Mouse (Mus musculus) hematopoietic multipotent progenitor cell, adult 10-12 weeks (in vitro differentiated cells): ENCODE measurements around the gene Slfn9. TPM values are rescaled to one million over a fixed set of nuclear protein-coding genes. Genes with fewer than 3 reads are reported as not detected.

Experiments
- polyA plus RNA-seq: library from polyadenylated mRNA; stranded (reverse); fragments of >175 nt; gene quantifications from 2 replicates; pipeline ENCODE4 v1.2.3, GENCODE M21; 2012; ENCODE audit warnings: low replicate concordance

Gene Slfn9
- 2.2 and 2.5 TPM in 2 replicates for polyA plus RNA-seq

GRCm38 (mm10) chr11:82991469-82992166, at the start of gene Slfn9:
TSS of gene Slfn9 (minus strand) at chr11:82991830.

GRCm38 (mm10) chr11:83020621-83021020, 29.0 kb upstream of the Slfn9 start, which contains the start of gene Slfn8:
TSS of gene Slfn8 (minus strand) at chr11:83020810.

GRCm38 (mm10) chr11:82950736-82951481, 40.7 kb downstream of the Slfn9 start, which contains the start of gene Slfn5:
TSS of gene Slfn5 (plus strand) at chr11:82951349.

Other genes with a start within 250 kb of the Slfn9 start
- gene Cct6b, start 227.5 kb downstream of the Slfn9 start, polyA plus RNA-seq, result 0.12 TPM in 1 of 2 replicates, not detected in the other
- 17.5 and 18.7 TPM in 2 replicates for gene Zfp830, start 227.5 kb downstream of the Slfn9 start, polyA plus RNA-seq
- 31.6 and 69.0 TPM in 2 replicates for gene Lig3, start 210.7 kb downstream of the Slfn9 start, polyA plus RNA-seq
- gene Rffl, start 120.6 kb downstream of the Slfn9 start, polyA plus RNA-seq, result 7.1 and 23.2 TPM in 2 replicates
- gene Rad51d, start 101.2 kb downstream of the Slfn9 start, polyA plus RNA-seq, result 13.1 and 13.3 TPM in 2 replicates
- not detected in 2 replicates for gene Fndc8, start 99.7 kb downstream of the Slfn9 start, polyA plus RNA-seq
- gene Nle1, start 83.4 kb downstream of the Slfn9 start, polyA plus RNA-seq, result 27.6 and 35.0 TPM in 2 replicates
- 0.08 TPM in 1 of 2 replicates, not detected in the other for gene Unc45b, start 81.3 kb downstream of the Slfn9 start, polyA plus RNA-seq
- 3.3 and 6.3 TPM in 2 replicates for gene Slfn5, start 40.5 kb downstream of the Slfn9 start, polyA plus RNA-seq
- 11.8 and 12.1 TPM in 2 replicates for gene Slfn8, start 29.0 kb upstream of the Slfn9 start, polyA plus RNA-seq
- 10.8 and 26.5 TPM in 2 replicates for gene Slfn2, start 73.3 kb upstream of the Slfn9 start, polyA plus RNA-seq
- 9.3 and 9.7 TPM in 2 replicates for gene Slfn1, start 125.0 kb upstream of the Slfn9 start, polyA plus RNA-seq
- gene Slfn4, start 183.4 kb upstream of the Slfn9 start, polyA plus RNA-seq, result 1.4 and 2.3 TPM in 2 replicates
- 0.18 and 0.36 TPM in 2 replicates for gene Slfn3, start 199.5 kb upstream of the Slfn9 start, polyA plus RNA-seq